Mouse (Mus musculus): ENCODE results near the gene Ttc28. TPM values are rescaled to one million over a fixed set of nuclear protein-coding genes. Genes with fewer than 3 reads are reported as not detected.

Ttc28 gene
- polyA plus RNA-seq, 1 experiment from 2014 or later, result 3.5 TPM

DNA sequence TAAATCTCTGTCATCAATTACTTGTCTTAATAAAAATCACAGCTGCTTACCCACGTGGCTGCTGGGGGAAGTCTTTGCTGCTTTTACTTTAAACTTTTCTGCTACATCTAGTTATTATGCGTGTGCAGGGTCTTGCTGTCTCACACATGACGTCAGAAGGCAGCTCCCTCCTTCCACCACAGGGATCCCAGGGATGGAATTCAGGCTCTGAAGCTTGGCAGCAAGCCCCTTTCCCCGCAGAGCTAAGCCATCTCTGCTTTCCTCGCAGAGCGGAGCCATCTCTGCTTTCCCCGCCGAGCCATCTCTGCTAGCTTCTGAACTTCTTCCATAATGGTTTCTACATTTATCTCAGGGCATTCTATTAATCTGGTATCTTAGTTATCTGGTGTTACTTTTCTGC lies 128.3 kb downstream of the Ttc28 start:
- no peak overlapping the region for H3K27ac ChIP-seq (replicated peaks)
- no peak overlapping the region for H3K9ac ChIP-seq (ENCODE audit: low read length)
- H3K4me1 ChIP-seq (replicated peaks; ENCODE audit: control insufficient read depth, insufficient read depth), result no peaks in the 10 kb centered on the region; the same call in 1 of the 2 replicates
- no peaks in the 10 kb centered on the region for H3K9me3 ChIP-seq (ENCODE audit: control insufficient read depth, low read length)
- ATAC-seq (ENCODE audit: low FRiP score, low TSS enrichment) (no peak), DNase-seq (ENCODE audit: low spot score) (no peak)
- H3K27me3 ChIP-seq (ENCODE audit: control insufficient read depth, insufficient read depth, low read length), result no peaks in the 10 kb centered on the region
- no peak overlapping the region for H3K4me3 ChIP-seq (ENCODE audit: low read depth, low read length)
- 53% methylated on average over 8 of the region's 8 CpGs for WGBS
- TF ChIP-seq CTCF (IDR thresholded peaks at IDR 0.05; ENCODE audit: low read depth) (no peak), EP300 (optimal IDR thresholded peaks at IDR 0.05) (no peak)
- no peak overlapping the region for H3K4me2 ChIP-seq (replicated peaks; ENCODE audit: low read depth)
- H3K36me3 ChIP-seq (ENCODE audit: control insufficient read depth, insufficient read depth, low read length), result no peaks in the 10 kb centered on the region

DNA sequence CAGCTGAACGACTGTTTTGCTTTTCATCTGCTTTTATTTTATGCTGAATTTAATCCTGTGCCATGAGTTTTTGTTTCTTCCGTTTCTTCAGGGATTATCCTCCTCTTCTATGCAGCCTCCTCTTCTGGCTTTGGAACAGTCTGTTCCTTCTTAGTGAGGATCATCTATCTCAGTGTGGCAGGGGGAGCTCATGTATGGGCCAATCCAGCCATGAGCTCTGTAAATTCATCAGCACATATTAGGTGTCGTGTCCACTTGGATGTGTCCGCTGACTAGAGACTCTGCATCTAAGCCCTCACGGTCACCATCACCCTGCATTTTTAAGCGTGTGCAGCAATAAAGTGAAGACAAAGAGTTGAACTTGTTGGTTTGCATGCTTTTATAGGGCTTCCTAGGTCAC lies 128.8 kb downstream of the Ttc28 start:
- H3K27me3 ChIP-seq (ENCODE audit: control insufficient read depth, insufficient read depth, low read length), result no peaks in the 10 kb centered on the region
- no peak overlapping the region for H3K27ac ChIP-seq (replicated peaks)
- H3K4me3 ChIP-seq (ENCODE audit: low read depth, low read length), result no peak overlapping the region
- no peak for TF ChIP-seq CTCF (IDR thresholded peaks at IDR 0.05; ENCODE audit: low read depth)
- no peak for TF ChIP-seq EP300 (optimal IDR thresholded peaks at IDR 0.05)
- DNase-seq (ENCODE audit: low spot score) (no peak), ATAC-seq (ENCODE audit: low FRiP score, low TSS enrichment) (no peak)
- H3K9ac ChIP-seq (ENCODE audit: low read length), result no peak overlapping the region
- WGBS, result 66% methylated on average over 6 of the region's 6 CpGs
- no peaks in the 10 kb centered on the region; the same call in 1 of the 2 replicates for H3K4me1 ChIP-seq (replicated peaks; ENCODE audit: control insufficient read depth, insufficient read depth)
- H3K4me2 ChIP-seq (replicated peaks; ENCODE audit: low read depth), result no peak overlapping the region
- no peaks in the 10 kb centered on the region for H3K36me3 ChIP-seq (ENCODE audit: control insufficient read depth, insufficient read depth, low read length)
- H3K9me3 ChIP-seq (ENCODE audit: control insufficient read depth, low read length), result no peaks in the 10 kb centered on the region

DNA sequence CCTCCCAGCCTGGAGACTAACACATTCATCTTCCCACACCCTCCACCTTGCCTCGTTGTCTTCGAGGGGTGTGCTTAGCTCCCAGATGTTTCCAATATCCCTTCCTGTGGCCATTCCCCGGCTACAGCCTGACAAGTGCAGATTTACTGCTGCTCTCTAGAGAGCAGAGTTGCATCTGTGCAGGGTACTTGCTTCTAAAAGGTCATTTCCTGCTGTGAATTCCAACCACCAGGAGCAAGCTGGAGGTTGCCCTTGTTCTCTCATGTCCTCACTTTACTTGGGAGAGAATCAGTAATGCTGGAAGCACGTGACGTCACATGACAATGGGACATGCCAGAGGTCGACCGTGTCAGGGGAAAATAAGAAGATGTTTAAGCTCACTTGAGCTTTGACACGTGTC lies 131.7 kb downstream of the Ttc28 start:
- no peak for DNase-seq (ENCODE audit: low spot score)
- TF ChIP-seq EP300 (optimal IDR thresholded peaks at IDR 0.05) (no peak), CTCF (IDR thresholded peaks at IDR 0.05; ENCODE audit: low read depth) (peak; percentile 57)
- H3K9ac ChIP-seq (ENCODE audit: low read length), result no peak overlapping the region
- no peak overlapping the region for H3K4me3 ChIP-seq (ENCODE audit: low read depth, low read length)
- H3K36me3 ChIP-seq (ENCODE audit: control insufficient read depth, insufficient read depth, low read length), result no peaks in the 10 kb centered on the region
- no peaks in the 10 kb centered on the region for H3K9me3 ChIP-seq (ENCODE audit: control insufficient read depth, low read length)
- H3K4me1 ChIP-seq (replicated peaks; ENCODE audit: control insufficient read depth, insufficient read depth), result no peaks in the 10 kb centered on the region; the same call in 1 of the 2 replicates
- no peak for ATAC-seq (ENCODE audit: low FRiP score, low TSS enrichment)
- no peak overlapping the region for H3K4me2 ChIP-seq (replicated peaks; ENCODE audit: low read depth)
- WGBS, result 34% methylated on average over 8 of the region's 8 CpGs
- H3K27ac ChIP-seq (replicated peaks), result no peak overlapping the region
- H3K27me3 ChIP-seq (ENCODE audit: control insufficient read depth, insufficient read depth, low read length), result no peaks in the 10 kb centered on the region

DNA sequence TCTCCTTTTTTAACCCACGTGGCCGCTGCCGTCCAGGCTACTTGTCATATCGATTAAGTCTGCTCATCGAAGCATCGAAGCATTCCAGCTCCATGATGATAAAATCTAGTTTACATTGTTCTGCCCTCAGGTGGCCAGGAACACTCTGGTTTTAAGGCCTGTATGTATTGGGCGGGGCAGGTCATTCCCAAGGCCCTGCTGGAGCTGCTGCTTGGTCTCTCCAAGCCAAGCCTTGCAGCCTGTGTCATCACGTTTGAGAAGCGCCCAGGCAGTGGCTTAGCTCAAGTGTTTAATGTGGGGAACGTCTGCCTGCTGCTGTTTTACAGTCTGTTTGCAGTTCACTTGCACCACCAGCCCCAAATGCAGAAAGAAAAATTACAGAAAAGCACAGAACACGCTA lies 132.5 kb downstream of the Ttc28 start:
- no peak for ATAC-seq (ENCODE audit: low FRiP score, low TSS enrichment)
- H3K27me3 ChIP-seq (ENCODE audit: control insufficient read depth, insufficient read depth, low read length), result no peaks in the 10 kb centered on the region
- H3K4me2 ChIP-seq (replicated peaks; ENCODE audit: low read depth), result no peak overlapping the region
- no peaks in the 10 kb centered on the region for H3K36me3 ChIP-seq (ENCODE audit: control insufficient read depth, insufficient read depth, low read length)
- WGBS, result 42% methylated on average over 11 of the region's 11 CpGs
- no peaks in the 10 kb centered on the region for H3K9me3 ChIP-seq (ENCODE audit: control insufficient read depth, low read length)
- H3K27ac ChIP-seq (replicated peaks), result no peak overlapping the region
- H3K4me1 ChIP-seq (replicated peaks; ENCODE audit: control insufficient read depth, insufficient read depth), result no peaks in the 10 kb centered on the region
- no peak for DNase-seq (ENCODE audit: low spot score)
- no peak overlapping the region for H3K4me3 ChIP-seq (ENCODE audit: low read depth, low read length)
- no peak overlapping the region for H3K9ac ChIP-seq (ENCODE audit: low read length)
- TF ChIP-seq CTCF (IDR thresholded peaks at IDR 0.05; ENCODE audit: low read depth) (no peak), EP300 (optimal IDR thresholded peaks at IDR 0.05) (no peak)

DNA sequence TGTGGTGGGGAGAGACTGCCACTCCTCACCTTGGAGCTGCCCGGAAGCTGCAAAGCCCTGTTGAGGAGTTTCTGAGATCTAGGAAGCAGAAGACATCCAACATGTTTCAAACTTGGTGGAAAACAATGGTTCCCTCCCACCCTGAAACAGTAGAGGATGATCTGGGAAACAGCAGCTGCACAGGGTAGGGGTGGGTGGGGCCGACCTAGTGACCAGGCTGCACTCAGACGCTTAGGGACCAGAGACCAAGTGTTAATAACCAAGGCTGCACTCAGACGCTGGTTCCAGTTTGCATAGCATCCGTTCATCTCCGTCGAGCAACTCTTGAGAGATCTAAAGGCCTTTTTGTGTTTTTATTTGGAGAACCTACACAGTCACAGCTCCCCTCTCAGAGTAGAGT lies 133.0 kb downstream of the Ttc28 start:
- no peaks in the 10 kb centered on the region for H3K9me3 ChIP-seq (ENCODE audit: control insufficient read depth, low read length)
- WGBS, result 49% methylated on average over 7 of the region's 7 CpGs
- H3K27ac ChIP-seq (replicated peaks), result no peak overlapping the region
- no peaks in the 10 kb centered on the region for H3K27me3 ChIP-seq (ENCODE audit: control insufficient read depth, insufficient read depth, low read length)
- H3K36me3 ChIP-seq (ENCODE audit: control insufficient read depth, insufficient read depth, low read length), result no peaks in the 10 kb centered on the region
- ATAC-seq (ENCODE audit: low FRiP score, low TSS enrichment) (no peak), DNase-seq (ENCODE audit: low spot score) (no peak)
- TF ChIP-seq CTCF (IDR thresholded peaks at IDR 0.05; ENCODE audit: low read depth), result no peak
- TF ChIP-seq EP300 (optimal IDR thresholded peaks at IDR 0.05), result no peak
- no peak overlapping the region for H3K4me3 ChIP-seq (ENCODE audit: low read depth, low read length)
- H3K4me2 ChIP-seq (replicated peaks; ENCODE audit: low read depth), result no peak overlapping the region
- H3K9ac ChIP-seq (ENCODE audit: low read length), result no peak overlapping the region
- no peaks in the 10 kb centered on the region for H3K4me1 ChIP-seq (replicated peaks; ENCODE audit: control insufficient read depth, insufficient read depth)

DNA sequence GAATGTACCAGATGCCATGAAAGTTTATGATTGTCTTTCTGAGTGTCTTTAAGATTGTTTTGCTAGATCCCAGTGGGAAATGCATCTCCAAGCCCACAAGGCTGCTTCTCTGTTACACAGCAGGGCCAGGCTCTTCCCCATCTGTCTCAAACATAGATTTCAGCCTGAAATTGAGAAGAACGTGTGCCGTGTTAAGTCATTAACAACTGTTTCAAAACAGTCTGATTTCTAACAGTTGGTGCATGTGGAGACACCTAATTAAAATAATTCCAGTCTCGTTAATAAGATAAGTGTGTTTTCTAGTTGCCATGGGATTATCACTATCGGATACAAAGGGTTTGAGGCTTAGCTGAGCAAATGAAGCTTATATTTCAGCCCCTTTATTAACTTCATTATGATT lies 135.4 kb downstream of the Ttc28 start:
- Histone ChIP-seq H3K4me2 (replicated peaks; ENCODE audit: low read depth) (no peak overlapping the region), H3K4me3 (ENCODE audit: low read depth, low read length) (no peak overlapping the region), H3K27me3 (ENCODE audit: control insufficient read depth, insufficient read depth, low read length) (no peaks in the 10 kb centered on the region), H3K9me3 (ENCODE audit: control insufficient read depth, low read length) (no peaks in the 10 kb centered on the region), H3K36me3 (ENCODE audit: control insufficient read depth, insufficient read depth, low read length) (no peaks in the 10 kb centered on the region), H3K9ac (ENCODE audit: low read length) (no peak overlapping the region), H3K27ac (replicated peaks) (no peak overlapping the region), H3K4me1 (replicated peaks; ENCODE audit: control insufficient read depth, insufficient read depth) (no peaks in the 10 kb centered on the region)
- TF ChIP-seq EP300 (optimal IDR thresholded peaks at IDR 0.05) (no peak), CTCF (IDR thresholded peaks at IDR 0.05; ENCODE audit: low read depth) (no peak)
- ATAC-seq (ENCODE audit: low FRiP score, low TSS enrichment) (no peak), DNase-seq (ENCODE audit: low spot score) (no peak)
- 87% methylated on average over 4 of the region's 4 CpGs for WGBS

Data from stomach, postnatal 0 days (tissue).